Mouse (Mus musculus) gastrocnemius, postnatal 14 days (tissue): ENCODE results near the gene Tbl3. TPM values are rescaled to one million over a fixed set of nuclear protein-coding genes. Genes with fewer than 3 reads are reported as not detected.
"Not testable (repeated sequence)": the region's sequence is repeated elsewhere in the genome, so short reads cannot be mapped to it uniquely, and the experiment has no call there.

Source experiments
- DNase-seq: peaks from one replicate; pipeline ENCODE4 v3.0.0; 2021; ENCODE audit warnings: mixed read lengths
- intact Hi-C: fragments of 180-260 bp; cut with DNase I; formaldehyde crosslinking; loops from one replicate; pipeline ENCODE4 v1.15.1; 2025; ENCODE audit warnings: low total_unique reads
- total RNA-seq, 2 experiments: library from RNA; stranded (reverse); gene quantifications; 2 replicates each; pipeline ENCODE4 v1.2.3; 2021

Gene Tbl3
- total RNA-seq, 2 experiments from 2014 or later, result 16.3 to 19.6 TPM

DNA sequence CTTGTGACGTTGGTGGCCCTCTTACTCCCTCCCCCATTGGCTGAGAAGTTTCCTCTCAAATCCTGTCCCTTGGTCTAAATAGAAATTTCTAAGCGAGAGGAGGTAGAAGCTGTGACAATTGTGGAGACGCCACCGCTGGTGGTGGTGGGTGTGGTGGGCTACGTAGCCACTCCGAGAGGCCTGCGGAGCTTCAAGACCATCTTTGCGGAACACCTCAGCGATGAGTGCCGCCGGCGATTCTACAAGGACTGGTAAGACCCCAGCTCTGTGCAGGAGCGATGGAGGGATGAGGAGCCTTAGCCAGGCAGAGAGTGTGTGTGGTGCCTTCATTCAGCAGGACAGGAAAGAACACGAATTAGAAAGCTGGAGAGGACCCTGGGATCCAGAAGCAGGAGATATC lies 23.3 kb upstream of the Tbl3 start:
- no peak for DNase-seq
- intact Hi-C loops, result no loop called here

DNA sequence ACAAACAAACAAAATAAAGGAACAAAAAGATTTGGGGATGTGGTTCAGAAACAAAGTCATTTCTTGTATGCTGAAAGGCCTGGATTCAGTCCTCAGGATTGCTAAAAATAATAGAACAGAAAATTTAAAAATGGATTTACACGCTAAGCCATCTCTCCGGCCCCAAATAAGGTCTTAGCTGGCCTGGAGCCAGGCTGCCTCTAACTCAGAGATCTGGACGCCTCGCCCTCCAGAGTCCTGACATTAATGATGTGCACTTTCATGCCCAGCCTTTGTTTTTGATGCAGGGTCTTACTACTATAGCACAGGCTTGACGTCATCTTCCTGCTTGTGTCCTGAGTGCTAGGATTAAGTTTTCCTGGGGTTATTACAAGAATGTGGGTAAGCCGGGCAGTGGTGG lies 21.6 kb upstream of the Tbl3 start:
- DNase-seq, result no peak
- intact Hi-C loops, result no loop called here

DNA sequence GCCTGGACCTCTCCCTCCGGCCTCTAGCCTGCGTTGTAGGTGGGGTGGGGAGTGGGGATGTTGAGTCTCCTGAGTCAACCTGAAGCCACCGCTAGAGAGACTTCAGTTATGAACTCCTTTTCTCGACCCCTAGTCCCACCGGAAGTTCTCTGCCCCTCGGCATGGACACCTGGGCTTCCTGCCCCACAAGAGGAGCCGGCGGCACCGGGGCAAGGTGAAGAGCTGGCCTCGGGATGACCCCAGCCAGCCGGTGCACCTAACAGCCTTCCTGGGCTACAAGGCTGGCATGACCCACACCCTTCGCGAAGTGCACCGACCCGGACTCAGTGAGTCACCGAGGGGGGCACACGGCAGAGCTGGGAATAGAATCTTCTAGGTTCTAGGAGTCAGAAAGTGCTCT lies 20.7 kb upstream of the Tbl3 start:
- intact Hi-C loops, result no loop called here
- DNase-seq, result no peak

DNA sequence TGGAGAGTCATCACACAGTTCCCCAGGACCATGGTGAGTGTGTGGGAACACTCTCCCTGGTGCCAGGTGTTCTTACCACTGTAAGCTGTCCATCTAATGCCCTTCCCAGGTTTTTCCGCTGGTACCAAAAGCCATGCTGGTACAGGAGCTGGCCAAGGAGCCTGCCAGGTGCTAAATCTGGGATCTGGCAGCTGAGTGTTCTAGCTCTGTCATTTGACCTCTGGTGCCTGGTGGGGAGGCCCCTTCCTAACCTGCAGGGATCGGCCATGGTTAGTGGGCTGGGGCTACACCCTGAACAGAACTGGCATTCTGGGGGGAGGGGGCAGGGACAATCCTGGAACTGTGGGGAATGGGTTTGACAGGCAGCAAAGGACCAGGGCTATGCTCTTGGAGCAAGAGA lies 20.2 kb upstream of the Tbl3 start, which contains the start of gene Rpl3l:
Rpl3l (plus strand) TSS at position 203 of the 400 bp plus-strand sequence.
- DNase-seq, result peak; percentile 66

DNA sequence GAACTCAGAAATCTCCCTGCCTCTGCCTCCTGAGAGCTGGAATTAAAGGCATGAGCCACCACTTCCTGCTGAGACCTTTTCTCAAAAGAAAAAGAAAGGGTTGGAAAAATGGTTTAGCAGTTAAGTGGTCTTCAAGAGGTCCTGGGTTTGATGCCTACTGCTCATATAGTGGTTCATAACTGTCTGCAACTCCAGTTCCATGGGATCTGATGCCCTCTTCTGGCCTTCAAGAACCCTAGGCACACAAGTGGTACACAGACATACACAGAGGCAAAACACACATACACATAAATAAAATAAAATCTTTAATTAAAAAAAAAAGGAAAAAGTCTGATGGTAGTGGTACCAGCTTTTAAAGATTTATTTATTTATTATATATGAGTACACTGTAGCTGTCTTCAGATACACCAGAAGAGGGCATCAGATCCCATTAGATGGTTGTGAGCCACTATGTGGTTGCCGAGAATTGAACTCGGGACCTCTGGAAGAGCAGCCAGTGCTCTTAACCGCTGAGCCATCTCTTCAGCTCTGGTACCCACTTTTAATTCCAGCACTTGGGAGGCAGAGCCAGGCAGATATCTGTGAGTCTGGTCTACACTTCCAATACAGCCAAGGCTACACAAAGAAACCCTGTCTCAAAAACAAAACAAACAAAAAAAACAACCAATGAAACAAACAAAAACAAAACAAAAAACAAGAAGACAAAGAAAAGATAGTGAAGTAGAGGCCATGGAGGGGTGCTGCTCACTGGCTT lies 18.4 kb upstream of the Tbl3 start:
- intact Hi-C loops, result no loop called here
- no peak for DNase-seq

More for the DNA sequence above, 20.2 kb upstream of the Tbl3 start, which contains the start of gene Rpl3l:
- intact Hi-C loops, result no loop called here

DNA sequence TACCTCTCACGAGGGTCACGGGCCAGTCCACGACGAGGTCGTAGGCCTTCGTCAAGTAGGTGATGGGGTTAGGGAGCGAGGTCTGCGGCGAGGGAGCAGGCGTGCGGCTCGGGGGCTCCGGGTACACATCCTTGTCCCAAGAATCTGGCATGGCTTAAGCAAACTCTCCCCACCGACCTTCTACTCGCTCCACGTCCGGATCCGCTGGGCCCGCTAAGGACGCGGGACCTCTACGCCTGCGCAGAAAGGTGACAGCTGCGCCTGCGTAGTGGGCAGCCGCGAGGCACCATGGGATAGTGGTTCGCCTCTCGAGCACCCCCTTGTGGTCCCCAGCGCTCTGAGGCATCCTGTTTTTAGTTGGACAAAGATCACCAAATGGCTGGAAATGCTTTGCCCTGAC lies 16.7 kb upstream of the Tbl3 start, which contains the start of gene Ndufb10:
Ndufb10 (minus strand) TSS at position 295 of the 400 bp plus-strand sequence.
- DNase-seq, result peak; percentile 96
- intact Hi-C loops, result no loop called here

DNA sequence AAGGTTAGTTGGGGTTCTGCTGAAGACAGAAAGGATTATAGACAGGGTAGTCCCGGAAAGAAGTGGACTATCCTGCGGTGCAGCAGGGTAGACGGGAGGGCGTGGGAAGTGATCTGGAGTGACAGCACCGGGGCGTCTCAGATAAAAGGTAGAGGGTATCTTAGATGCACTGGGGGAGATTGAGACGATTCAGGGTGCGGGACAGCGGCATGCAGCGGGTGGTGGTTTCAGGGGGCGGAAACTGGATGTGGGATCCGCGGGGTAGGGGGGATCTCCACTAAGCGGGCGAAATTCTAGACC lies 16.4 kb upstream of the Tbl3 start:
- intact Hi-C loops, result no loop called here
- no peak for DNase-seq

DNA sequence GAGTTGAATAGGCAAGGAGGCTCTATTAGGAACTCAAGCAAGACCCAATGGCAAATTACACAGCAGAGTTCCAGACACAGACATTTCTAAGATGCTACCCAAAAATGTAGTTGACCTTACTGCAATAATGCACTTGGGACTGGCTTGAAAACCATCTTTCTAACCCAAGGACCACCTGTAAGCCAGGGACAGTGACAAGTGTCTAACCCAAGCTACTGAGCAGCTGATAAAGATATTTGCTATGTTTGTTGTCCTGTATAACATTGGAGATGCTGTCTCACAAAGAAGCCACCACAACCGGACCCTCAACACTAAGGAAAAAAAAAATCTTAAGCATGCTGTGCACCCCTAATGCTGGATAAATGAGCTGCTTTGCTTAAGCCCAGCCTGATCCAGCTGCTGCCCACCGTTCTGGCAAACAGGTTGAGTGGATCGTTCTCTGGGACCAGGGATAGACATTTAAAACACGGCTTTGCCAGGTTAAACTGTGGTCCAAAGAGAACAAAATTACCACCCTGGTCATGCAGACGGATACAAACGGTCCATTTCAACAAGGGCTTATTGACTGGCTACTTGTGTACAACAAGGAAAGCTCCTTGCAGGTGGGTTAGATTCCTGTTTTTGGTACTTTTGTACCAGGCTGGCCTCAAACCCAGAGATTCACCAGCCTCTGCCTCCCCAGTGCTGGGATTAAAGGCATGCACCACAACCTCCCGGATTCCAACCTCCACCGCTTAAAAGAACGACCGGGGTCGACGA lies 15.8 kb upstream of the Tbl3 start:
- intact Hi-C loops, result no loop called here
- DNase-seq, result no peak

DNA sequence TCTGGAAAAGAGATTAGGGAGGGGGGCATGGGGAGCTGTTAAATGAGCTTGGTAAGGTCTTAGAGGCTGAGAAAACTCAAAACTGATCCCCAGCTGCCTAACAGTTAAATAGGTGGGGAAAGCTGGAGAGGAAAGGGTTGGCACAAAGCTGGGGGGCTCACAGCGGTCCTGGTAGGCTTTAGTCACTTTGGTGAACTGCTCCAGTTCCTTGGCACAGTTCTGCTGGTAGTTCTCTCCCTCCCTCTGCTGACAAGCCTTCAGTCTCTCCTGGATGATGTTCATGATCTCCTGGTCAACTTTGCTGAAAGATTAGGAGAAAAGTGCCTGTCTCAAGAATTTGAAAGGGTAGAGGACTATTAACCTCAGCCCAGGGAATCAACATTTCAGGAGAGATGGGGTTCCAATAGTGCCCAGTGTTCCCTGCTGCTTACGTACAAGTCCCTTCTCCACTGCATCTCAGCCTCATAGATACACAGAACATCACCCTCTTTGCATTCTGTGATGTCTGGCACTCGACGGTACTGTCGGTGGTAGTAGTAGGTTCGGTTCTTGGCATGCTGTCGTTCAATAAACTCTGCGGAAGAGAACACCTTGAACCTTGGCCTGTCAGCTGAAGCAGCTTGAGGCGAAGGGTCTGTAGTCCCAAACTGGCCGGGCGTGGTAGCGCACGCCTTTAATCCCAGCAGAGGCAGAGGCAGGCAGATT lies 14.9 kb upstream of the Tbl3 start:
- intact Hi-C loops, result no loop called here

DNA sequence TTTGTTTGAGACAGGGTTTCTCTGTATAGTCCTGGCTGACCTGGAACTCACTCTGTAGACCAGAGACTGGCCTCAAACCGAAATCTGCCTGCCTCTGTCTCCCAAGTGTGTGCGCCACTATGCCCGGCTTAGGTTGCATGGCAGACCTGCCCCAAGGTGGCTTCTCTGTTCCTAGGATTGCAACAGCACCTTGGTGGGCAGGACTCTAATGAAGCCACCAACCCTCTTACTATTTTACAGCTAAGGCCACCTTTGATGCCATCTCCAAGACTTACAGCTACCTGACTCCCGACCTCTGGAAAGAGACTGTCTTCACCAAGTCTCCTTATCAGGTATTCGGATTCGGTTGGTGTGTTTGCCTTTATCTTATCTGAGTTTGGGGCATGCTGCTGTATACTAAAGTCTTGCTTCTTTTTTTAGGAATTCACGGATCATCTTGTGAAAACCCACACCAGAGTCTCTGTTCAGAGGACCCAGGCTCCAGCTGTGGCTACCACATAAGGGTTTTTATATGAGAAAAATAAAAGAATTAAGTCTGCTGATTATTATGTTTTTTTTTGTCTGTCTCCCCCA lies 14.0 kb upstream of the Tbl3 start:
- intact Hi-C loops, DNase-seq: not testable (repeated sequence)

More for the DNA sequence above, 14.9 kb upstream of the Tbl3 start:
- DNase-seq, result no peak

DNA sequence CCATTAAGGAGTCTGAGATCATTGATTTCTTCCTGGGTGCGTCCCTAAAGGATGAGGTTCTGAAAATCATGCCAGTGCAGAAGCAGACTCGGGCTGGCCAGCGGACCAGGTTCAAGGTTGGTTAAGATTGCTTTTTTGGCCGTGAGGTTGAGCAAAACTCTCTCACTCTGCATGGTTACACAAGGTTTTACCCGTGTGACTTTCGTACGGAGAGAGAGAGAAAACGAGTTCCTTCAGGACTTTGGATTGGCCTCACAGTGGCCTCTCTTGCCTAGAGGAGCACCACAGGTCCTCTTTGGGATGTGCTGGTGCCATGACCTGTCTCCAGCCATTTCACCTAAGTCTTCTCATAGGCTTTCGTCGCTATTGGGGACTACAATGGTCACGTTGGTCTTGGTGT lies 13.2 kb upstream of the Tbl3 start:
- intact Hi-C loops, result not testable (repeated sequence)
- DNase-seq, result peak; percentile 3

DNA sequence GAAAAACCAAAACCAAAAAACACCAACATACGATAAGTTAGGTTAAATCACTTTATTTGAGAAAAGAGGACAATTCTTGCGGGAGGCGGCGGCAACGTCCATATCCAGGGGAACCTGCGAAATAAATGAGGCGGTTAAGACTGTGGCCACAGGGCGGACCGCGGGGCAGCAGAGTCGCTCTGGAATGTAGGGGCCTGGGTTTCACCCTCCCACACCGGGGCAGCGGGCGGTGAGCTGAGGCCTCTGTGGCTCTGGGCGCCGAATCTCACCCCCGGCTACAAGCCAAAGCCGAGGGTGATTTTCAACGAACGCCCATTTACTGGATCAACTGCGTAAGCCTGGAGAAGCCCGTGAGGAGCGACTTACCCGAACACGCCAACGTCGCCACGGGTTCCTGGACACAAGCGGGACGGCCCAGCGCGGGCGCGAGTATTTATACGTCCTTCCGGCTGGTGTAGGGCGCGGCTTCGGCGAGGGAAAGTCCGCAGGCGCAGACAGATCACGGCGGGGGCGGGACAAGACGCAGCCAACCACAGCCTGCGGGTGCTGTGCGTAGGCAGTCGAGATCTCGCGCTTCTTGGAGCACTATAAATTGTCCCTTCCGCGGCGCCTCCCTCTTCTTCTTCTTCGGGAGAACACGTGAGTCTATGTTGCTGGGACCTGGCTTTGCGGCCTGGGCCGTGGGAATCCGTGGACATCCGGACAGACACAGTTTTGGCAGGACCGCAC lies 12.2 kb upstream of the Tbl3 start:
- intact Hi-C loops, result no loop called here
- peak; percentile 99 for DNase-seq

DNA sequence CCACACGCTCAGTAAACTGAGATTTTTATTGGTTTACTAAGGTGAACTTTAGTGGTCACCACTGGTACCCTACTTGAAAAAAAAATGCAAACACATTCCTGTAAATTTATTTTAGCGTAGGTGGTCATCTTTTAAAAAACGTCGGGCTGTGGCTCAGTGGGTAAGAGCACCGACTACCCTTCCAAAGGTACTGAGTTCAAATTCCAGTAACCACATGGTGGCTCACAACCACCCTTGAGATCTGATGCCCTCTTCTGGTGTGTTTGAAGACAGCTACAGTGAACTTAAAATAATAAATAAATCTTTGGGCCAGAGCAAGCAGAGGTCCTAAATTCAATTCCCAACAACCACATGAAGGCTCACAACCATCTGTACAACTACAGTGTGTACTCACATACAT lies 11.5 kb upstream of the Tbl3 start:
- DNase-seq, intact Hi-C loops: not testable (repeated sequence)

DNA sequence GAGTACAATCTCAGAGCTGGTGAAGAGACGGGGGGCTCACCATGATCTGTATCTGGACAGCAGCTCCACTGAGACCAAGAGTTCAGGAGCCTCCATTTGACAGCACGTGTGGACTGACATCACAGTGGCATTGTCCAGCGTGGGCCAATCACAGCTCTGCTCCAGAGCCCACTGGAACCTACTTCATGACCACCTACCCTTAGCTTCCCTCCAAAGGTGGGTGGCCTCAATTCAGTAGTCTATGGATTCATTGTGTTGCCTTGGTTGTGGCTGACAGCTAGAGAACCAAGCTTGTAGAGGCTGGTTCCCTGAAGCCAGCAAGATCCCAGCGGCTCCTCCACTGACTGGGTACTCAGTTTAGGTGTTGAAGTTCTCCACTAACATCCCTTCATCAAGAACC lies 10.5 kb upstream of the Tbl3 start, which contains the start of the genes Rnf151 and Rps2:
Rnf151 (minus strand) TSS at position 121 of the 400 bp plus-strand sequence.
Rps2 (plus strand) TSS at position 174 of the 400 bp plus-strand sequence.
- intact Hi-C loops, result no loop called here

DNA sequence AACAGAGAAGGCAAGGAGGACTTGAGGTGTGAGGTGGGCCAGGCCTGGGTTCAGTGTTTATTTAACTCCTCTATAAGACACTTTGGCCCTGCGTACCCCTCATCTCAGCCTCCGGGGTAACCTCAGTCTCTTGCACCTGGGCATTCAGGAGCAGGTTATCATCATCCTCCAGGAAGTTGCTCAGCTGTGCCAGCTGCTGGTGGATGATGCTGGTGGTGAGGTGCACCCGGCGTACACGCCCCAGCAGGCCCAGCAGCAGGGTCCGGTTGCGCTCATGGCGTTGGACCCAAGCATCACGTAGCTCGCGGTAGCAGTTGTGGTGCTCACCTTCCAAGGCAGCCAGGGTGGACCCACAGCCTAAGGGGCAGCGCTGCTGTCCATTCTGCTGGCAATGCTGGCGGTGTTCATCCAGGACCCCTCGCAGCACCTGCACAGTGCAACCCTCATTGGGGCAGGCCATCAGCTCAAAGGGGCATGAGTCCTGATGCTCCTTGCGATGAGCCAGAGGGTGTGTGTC lies 8.8 kb upstream of the Tbl3 start:
- intact Hi-C loops, result no loop called here
- DNase-seq, result peak; percentile 3

More for the DNA sequence above, 10.5 kb upstream of the Tbl3 start, which contains the start of the genes Rnf151 and Rps2:
- DNase-seq, result no peak

DNA sequence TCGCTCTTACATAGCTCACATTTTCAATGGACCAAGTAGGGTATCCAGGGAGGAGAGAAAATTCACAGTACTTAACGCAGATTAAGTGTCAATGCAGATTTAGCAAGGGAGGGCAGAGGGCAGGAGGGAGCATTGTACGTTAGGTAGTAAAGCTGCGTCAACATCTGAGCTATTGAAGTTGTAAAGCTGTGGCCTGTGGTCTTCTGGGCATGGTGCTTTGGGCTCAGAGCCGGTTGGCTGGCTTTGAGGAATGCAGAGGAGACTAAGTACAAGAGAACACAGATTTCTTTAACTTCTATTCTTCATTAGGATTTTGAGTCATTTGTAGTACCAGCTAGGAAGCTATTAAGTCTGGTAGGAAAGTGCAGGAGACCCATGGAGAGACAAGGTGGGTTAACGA lies 8.1 kb upstream of the Tbl3 start:
- intact Hi-C loops, result no loop called here
- DNase-seq, result no peak

DNA sequence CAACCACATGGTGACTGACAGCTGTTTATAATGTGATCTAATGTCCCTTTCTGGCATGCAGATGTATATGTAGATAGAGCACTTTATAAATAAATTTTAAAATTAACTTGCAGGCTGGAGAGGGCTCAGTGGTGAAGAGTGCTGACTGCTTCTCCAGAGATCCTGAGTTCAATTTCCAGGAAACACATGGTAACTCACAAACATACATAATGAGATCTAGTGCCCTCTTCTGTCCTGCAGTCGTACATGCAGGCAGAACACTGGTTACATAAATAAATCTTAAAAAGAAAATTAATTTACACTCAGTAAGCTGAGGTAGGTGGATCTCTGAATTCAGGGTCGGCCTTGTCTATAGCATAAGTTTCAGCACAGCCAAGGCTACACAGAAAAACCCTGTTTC lies 1.2 kb upstream of the Tbl3 start:
- intact Hi-C loops, result no loop called here
- no peak for DNase-seq

DNA sequence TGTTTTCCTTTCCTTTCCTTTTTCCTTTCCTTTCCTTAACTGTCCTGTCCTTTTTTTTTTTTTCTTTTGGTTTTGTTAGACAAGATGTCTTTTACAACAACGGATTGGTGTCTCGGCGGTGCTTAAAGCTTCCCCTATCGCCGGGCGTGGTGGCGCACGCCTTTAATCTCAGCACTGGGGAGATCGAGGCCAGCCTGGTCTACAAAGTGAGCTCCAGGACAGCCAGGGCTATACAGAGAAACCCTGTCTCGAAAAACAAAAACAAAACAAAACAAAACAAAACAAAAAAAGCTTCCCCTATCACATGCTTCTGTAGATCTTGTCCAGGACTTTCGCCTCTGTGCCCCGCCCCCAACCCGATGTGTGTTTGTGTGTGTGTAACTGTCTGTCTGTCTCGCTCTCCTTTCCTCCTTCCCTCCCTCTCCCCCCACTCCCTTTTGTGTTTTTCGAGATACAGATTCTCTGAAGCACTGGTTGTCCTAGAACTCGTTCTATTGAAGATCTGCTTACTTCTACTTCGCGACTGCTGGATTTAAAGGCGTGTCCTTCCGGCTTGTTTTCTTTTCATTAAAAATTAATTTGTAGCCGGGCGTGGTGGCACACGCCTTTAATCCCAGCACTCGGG lies 453 bp upstream of the Tbl3 start:
- DNase-seq, result no peak
- intact Hi-C loops, result no loop called here

DNA sequence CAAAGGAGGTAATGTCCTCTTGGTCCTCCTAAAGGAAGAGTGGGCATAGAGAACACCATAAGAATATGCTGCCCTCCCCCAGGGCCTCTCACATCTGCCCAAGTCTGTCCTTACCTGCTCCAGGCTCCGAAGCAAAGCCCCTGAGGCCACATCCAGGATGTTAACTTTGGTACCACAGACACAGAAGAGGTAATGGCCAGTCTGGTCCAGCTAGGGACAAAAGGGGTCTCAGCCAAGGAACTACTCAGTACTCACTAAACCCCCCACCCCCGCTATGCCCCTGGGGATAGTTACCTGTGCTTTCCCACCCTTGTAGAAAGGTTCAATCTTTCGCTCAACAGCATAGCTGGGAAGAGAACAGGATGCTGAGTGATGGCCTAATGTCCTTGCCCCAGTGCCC lies 1.6 kb downstream of the Tbl3 start:
- no peak for DNase-seq
- intact Hi-C loops, result no loop called here
